Mouse (Mus musculus) common myeloid progenitor, adult 5-6 weeks (primary cell): ENCODE measurements at regions not wholly inside any gene's neighbourhood (a gene's known extent, or its start where the extent isn't known, plus 50 kb on each side); places are given as distances from the start of the nearest gene placed in this dataset.

Experiments used
- ATAC-seq: replicated peaks from 2 replicates; pipeline ENCODE4 v1.8.0; 2016; ENCODE audit warnings: low read depth, mild to moderate bottlenecking, moderate TSS enrichment, inconsistent platforms; ENCODE audit not compliant: poor library complexity, severe bottlenecking

DNA sequence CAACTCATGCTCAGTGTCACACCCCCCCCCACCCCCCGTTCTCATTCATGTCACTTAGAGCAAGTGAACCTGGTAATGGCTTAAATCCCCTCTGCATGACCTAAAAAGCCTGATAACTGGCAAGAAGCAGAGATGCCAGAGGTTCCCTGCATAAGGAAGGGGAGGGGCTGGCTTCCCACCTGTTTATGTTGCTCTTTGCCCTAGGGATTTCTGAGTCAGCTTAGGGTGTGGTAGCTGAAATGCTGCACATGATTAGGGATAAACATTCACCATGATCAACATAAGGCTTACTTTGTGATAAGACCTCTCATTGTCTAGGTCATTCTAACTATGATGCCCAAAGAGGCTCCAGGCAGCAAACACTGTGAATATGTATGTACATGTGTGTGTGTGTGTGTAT lies 72.7 kb upstream of the A230072I06Rik start:
- ATAC-seq = no peak

GRCm38 (mm10) chr8:12207412-12207811 lies 71.2 kb upstream of the A230072I06Rik start:
- no peak for ATAC-seq

GRCm38 (mm10) chr8:12213774-12214173 lies 64.8 kb upstream of the A230072I06Rik start:
- ATAC-seq = no peak

DNA sequence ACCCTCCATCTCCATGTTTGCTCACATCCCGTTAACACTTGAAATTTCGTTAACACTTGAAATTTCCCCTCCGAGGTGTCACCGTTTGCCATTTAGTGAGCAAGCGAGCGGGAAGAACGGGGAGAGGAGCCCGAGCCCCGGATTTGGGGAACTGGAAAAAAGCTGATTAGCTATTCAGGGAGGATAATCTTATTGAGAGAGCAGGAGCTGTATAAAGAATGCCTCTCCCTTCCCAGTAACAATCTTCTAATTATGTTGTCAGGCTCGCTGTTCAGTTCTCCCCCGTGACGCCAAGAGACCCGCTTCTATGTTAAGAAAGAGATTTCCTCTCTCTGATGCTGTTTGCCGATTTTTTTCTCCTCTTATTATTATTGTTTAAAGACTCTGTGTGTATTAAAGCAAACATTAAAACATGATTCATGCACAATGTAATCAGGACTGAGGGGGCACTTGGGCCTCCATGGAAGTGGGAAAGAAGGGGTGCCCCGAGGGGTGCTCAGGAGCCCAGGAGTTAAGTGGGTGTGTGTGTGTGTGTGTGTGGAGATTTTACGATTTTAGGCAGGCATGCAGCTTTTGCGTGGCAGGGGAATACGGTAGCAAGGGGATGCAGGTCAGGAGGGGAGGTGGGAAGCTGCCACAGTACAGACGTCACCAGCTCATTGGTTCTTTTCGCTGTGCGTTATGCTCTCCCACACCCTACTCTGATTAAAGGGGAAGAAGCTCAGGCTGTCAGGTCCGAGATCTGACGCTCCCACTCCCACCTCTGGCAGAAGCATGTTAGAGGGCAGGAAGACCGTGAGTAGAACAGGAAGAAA lies 64.2 kb upstream of the A230072I06Rik start:
- ATAC-seq = no peak

GRCm38 (mm10) chr8:12221506-12221905 lies 57.1 kb upstream of the A230072I06Rik start:
- ATAC-seq = no peak

DNA sequence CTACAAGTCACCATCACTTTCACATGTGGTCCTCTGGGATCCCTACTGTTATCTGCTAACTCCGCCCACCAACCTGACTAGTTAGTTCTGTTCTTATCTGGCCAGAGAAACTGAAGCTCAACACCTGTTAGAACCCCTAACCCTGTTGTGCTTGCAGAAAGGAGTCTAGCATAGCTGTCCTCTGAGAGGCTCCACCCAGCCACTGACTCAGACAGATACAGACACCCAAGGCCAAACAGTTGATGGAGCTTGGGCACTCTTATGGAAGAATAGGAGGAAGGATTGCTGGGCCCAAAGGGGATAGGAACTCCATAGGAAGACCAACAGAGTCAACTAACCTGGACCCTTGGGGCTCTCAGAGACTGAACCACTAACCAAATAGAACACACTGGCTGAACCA lies 55.2 kb upstream of the A230072I06Rik start:
- no peak for ATAC-seq
